In genomic region chr6:118168106-118168505, GRCm38 (mm10) we compare ENCODE assay signal across 33 mouse cellular contexts. TPM values are rescaled to one million over a fixed set of nuclear protein-coding genes. Genes with fewer than 3 reads are reported as not detected.
"Had no signal": no experiment of that assay in that cellular context is flagged by ENCODE, and none has a peak within 500 bp of the region (broad histone marks: within the 10 kb centered on the region; RNA-seq: fewer than 3 reads in every experiment).

No protein-coding gene starts in this region.

- H3K27me3 ChIP-seq: heart, embryonic 13.5 days; heart, embryonic 15.5 days; hindbrain, embryonic 12.5 days; hindbrain, embryonic 13.5 days; hindbrain, embryonic 15.5 days; intestine, embryonic 15.5 days; kidney, embryonic 15.5 days had no signal

- H3K4me2 ChIP-seq: heart, embryonic 12.5 days; heart, embryonic 13.5 days; heart, embryonic 15.5 days; hindbrain, embryonic 12.5 days; hindbrain, embryonic 13.5 days; hindbrain, embryonic 14.5 days; hindbrain, embryonic 15.5 days; intestine, embryonic 15.5 days; kidney, embryonic 15.5 days had no signal

- H3K4me3 ChIP-seq: heart, embryonic 12.5 days; heart, embryonic 13.5 days; heart, embryonic 15.5 days; hindbrain, embryonic 10.5 days; hindbrain, embryonic 12.5 days; hindbrain, embryonic 13.5 days; hindbrain, embryonic 15.5 days; intestine, embryonic 15.5 days; kidney, embryonic 15.5 days; layer of hippocampus, adult 2 months; left cerebral cortex, adult 2 months had no signal

- DNase-seq: heart, postnatal 10 days; heart, postnatal 36 days; heart, postnatal 4 days; kidney, adult 11 months; kidney, adult 18-20 months; kidney, adult 2 months; kidney, adult 8-10 months; kidney, adult 9 months; kidney, postnatal 10 days; kidney, postnatal 14 days; kidney, postnatal 25 days; kidney, postnatal 36 days; kidney, postnatal 4 days; layer of hippocampus, postnatal 36 days had no signal

- H3K4me1 ChIP-seq: heart, embryonic 12.5 days; heart, embryonic 13.5 days; heart, embryonic 15.5 days; hindbrain, embryonic 10.5 days; hindbrain, embryonic 12.5 days; hindbrain, embryonic 13.5 days; hindbrain, embryonic 15.5 days; intestine, embryonic 15.5 days; kidney, embryonic 15.5 days had no signal

- H3K9me3 ChIP-seq: heart, embryonic 12.5 days; heart, embryonic 13.5 days; heart, embryonic 15.5 days; hindbrain, embryonic 10.5 days; hindbrain, embryonic 12.5 days; hindbrain, embryonic 13.5 days; hindbrain, embryonic 15.5 days; intestine, embryonic 15.5 days; kidney, embryonic 15.5 days had no signal

- H3K9ac ChIP-seq: heart, embryonic 12.5 days; heart, embryonic 13.5 days; heart, embryonic 15.5 days; hindbrain, embryonic 12.5 days; hindbrain, embryonic 13.5 days; hindbrain, embryonic 14.5 days; hindbrain, embryonic 15.5 days; intestine, embryonic 15.5 days; kidney, embryonic 15.5 days had no signal

- ATAC-seq: hindbrain, embryonic 16.5 days; hindbrain, postnatal 0 days; inflammation-experienced regulatory T-cells, adult 6 months; intestine, embryonic 15.5 days; intestine, embryonic 16.5 days; intestine, postnatal 0 days had no signal

- H3K27ac ChIP-seq: heart, embryonic 13.5 days; heart, embryonic 15.5 days; hindbrain, embryonic 10.5 days; hindbrain, embryonic 12.5 days; hindbrain, embryonic 13.5 days; hindbrain, embryonic 14.5 days; hindbrain, embryonic 15.5 days; hindbrain, postnatal 0 days; intestine, embryonic 15.5 days; kidney, embryonic 15.5 days; kidney, postnatal 0 days; layer of hippocampus, adult 2 months; left cerebral cortex, adult 2 months had no signal

- H3K36me3 ChIP-seq: heart, embryonic 12.5 days; heart, embryonic 13.5 days; heart, embryonic 15.5 days; hindbrain, embryonic 10.5 days; hindbrain, embryonic 12.5 days; hindbrain, embryonic 13.5 days; hindbrain, embryonic 15.5 days; intestine, embryonic 15.5 days; kidney, embryonic 15.5 days had no signal

RNA-seq across cellular contexts. Expression of gene Ret, which starts 29.4 kb away (rescaled TPM):
- total RNA-seq: hematopoietic stem cell, adult 5-6 weeks had no signal
